Mouse (Mus musculus): ENCODE data around the gene Lmx1b.
A peak's percentile ranks its signal among the peaks of the same experiment; 100 is the strongest.

The Lmx1b gene

DNA sequence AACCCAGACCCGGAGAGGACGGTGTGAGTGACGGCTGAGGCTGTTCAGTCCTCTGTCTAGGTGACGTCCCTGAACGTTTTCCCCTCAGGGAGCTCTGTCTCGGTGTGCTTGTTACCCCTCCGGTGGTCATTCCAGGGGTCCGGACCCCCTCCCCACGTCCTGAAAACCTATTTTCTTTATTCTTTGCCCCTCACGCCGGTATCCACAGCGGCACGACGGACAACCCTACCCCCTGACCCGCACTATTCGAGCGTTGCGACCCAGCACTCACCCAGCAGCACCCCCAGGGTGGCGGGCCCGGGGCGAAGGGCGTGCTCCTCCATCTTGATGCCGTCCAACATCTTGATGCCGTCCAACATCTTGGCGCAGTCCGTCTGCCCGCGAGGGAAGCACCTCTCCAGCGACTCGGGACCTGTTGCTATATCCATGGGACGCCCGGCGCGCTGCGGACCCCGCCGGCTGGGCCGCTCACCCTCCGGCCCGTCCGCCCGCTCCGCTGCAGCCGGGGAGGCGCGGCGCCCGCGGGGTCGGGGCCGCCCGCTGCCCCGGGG, at the start of gene Lmx1b:
TSS of gene Lmx1b (minus strand) at position 341 of the 551 bp plus-strand sequence.
- H3K27me3 ChIP-seq (ENCODE audit: control insufficient read depth, insufficient read depth, low read length, poor library complexity, severe bottlenecking), result peaks cover 4% of the 10 kb centered on the region
- H3K36me3 ChIP-seq (ENCODE audit: control insufficient read depth, insufficient read depth, low read length, poor library complexity, severe bottlenecking), result no peaks in the 10 kb centered on the region
- DNase-seq (ENCODE audit: low read depth, low spot score), result no peak

DNA sequence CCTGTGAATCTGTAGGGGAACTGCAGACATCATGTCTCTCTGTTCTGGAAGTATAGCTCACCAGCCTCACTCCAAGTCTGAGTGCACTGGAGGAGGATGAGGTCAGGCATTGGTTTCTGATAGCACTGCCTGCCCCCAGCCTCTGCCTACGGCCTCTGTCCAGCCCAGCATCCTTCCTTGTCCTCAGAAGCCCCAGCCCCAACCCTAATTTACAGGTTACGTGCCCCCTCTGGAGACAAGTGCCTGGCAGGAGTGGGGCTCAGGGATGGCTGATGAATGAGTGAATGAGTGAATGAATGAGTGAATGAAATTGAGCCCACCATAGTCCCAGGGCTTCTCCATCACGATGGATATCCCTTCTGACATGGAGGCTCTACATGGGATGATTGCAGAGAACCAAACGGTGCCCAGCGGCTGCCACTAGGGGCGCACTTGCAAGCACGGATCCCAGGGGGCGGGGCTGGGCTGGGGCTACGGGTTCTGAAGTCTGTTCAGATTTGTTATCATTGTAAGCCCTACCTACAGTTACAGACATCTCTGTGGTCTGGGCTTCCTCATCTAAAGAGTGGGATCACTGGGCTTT, 49.7 kb upstream of the Lmx1b start:
- H3K36me3 ChIP-seq (ENCODE audit: control insufficient read depth, insufficient read depth, low read length, poor library complexity, severe bottlenecking), result no peaks in the 10 kb centered on the region
- no peaks in the 10 kb centered on the region for H3K27me3 ChIP-seq (ENCODE audit: control insufficient read depth, insufficient read depth, low read length, poor library complexity, severe bottlenecking)
- peak; percentile 33 for DNase-seq (ENCODE audit: low read depth, low spot score)

- no peak for DNase-seq (ENCODE audit: low read depth, low spot score)
- no peaks in the 10 kb centered on the region for H3K36me3 ChIP-seq (ENCODE audit: control insufficient read depth, insufficient read depth, low read length, poor library complexity, severe bottlenecking)
- H3K27me3 ChIP-seq (ENCODE audit: control insufficient read depth, insufficient read depth, low read length, poor library complexity, severe bottlenecking), result no peaks in the 10 kb centered on the region
Observed at GRCm38 (mm10) chr2:33689155-33689879, 49.0 kb upstream of the Lmx1b start.

DNA sequence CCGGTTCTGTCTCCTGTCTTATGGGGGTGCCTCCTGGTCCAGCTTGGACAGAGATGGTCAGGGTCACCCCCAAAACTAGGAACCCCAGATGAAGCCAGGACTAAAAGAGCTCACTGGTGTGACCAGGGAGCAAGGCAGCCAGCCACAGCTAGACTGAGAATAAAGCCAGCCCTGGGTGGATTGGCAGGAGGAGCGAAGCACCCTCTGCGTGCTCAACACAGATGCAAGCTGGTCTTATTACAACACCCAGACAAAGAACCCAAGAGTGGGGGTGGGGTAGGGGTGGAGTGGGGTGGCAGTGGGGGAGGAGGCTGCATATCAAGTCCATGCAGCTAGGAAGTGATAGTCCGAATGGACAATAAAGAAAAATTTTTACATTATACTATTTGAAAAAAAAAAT, 43.3 kb upstream of the Lmx1b start:
- Histone ChIP-seq H3K36me3 (ENCODE audit: control insufficient read depth, insufficient read depth, low read length, poor library complexity, severe bottlenecking) (no peaks in the 10 kb centered on the region), H3K27me3 (ENCODE audit: control insufficient read depth, insufficient read depth, low read length, poor library complexity, severe bottlenecking) (no peaks in the 10 kb centered on the region)
- DNase-seq (ENCODE audit: low read depth, low spot score), result no peak

DNA sequence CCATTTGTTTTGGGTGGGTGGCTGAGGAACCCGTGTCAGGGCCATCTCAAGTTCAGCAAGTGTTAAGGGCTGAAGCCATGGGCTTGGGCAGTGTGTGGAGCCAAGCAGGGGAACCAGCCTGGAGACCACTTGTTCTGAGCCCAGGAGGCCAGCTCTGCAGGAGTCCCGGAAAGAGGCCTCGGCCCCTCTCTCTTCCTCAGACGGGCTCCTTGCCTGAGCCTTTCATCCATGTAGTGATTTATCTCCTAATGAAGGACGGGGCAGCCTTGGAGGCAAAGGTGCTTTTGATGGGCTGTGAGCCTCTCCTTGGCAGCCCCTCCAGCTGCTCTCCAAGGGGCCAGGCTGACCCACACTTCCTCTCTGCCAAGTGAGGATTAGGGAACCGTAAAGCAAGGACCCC, 42.8 kb upstream of the Lmx1b start:
- no peak for DNase-seq (ENCODE audit: low read depth, low spot score)
- Histone ChIP-seq H3K27me3 (ENCODE audit: control insufficient read depth, insufficient read depth, low read length, poor library complexity, severe bottlenecking) (no peaks in the 10 kb centered on the region), H3K36me3 (ENCODE audit: control insufficient read depth, insufficient read depth, low read length, poor library complexity, severe bottlenecking) (no peaks in the 10 kb centered on the region)

DNA sequence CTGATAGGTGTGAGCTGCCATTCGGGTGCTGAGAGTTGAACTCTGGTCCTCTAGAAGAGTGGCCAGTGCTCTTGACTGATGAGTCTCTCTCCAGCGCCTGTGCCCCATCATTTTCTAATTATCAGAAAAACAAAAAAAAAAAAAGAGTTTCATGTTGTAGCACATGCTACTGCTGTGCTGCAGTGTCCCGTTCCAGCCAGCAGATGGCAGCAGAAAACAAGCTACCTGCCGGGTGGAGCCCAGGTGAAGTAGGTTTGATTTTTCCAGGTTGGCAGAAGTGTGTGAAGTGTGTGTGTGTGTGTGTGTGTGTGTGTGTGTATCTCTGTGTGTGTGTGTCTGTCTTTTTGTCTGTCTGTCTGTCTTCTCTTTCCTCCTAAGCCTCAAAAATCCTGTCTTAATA, 41.9 kb upstream of the Lmx1b start:
- DNase-seq (ENCODE audit: low read depth, low spot score), result peak; percentile 63
- no peaks in the 10 kb centered on the region for H3K27me3 ChIP-seq (ENCODE audit: control insufficient read depth, insufficient read depth, low read length, poor library complexity, severe bottlenecking)
- no peaks in the 10 kb centered on the region for H3K36me3 ChIP-seq (ENCODE audit: control insufficient read depth, insufficient read depth, low read length, poor library complexity, severe bottlenecking)

GRCm38 (mm10) chr2:33678950-33679654, 38.8 kb upstream of the Lmx1b start:
- DNase-seq (ENCODE audit: low read depth, low spot score), result no peak
- Histone ChIP-seq H3K36me3 (ENCODE audit: control insufficient read depth, insufficient read depth, low read length, poor library complexity, severe bottlenecking) (no peaks in the 10 kb centered on the region), H3K27me3 (ENCODE audit: control insufficient read depth, insufficient read depth, low read length, poor library complexity, severe bottlenecking) (no peaks in the 10 kb centered on the region)

- no peak for DNase-seq (ENCODE audit: low read depth, low spot score)
- no peaks in the 10 kb centered on the region for H3K36me3 ChIP-seq (ENCODE audit: control insufficient read depth, insufficient read depth, low read length, poor library complexity, severe bottlenecking)
- H3K27me3 ChIP-seq (ENCODE audit: control insufficient read depth, insufficient read depth, low read length, poor library complexity, severe bottlenecking), result no peaks in the 10 kb centered on the region
Observed at GRCm38 (mm10) chr2:33672701-33673472, 32.6 kb upstream of the Lmx1b start.

DNA sequence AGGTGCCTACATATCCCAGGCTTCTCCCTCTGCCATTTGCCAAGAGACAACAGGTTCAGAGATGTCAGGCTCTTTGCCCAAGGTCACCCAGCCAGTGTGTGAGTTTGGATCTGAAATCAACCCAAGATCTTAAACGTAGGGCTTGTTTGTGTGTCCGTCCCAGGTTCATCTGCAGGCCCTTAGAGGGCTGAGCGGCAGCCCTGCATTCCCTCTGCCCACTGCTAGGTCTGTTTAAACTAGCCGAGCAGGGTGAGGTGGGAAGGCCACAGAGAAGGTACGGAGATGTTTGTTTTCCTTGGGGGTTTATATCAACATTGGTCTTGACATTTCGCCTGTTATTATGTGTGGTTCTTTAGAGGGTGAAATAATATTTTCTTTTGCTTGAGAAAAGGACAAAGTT, 28.4 kb upstream of the Lmx1b start:
- H3K27me3 ChIP-seq (ENCODE audit: control insufficient read depth, insufficient read depth, low read length, poor library complexity, severe bottlenecking), result no peaks in the 10 kb centered on the region
- no peaks in the 10 kb centered on the region for H3K36me3 ChIP-seq (ENCODE audit: control insufficient read depth, insufficient read depth, low read length, poor library complexity, severe bottlenecking)
- no peak for DNase-seq (ENCODE audit: low read depth, low spot score)

- DNase-seq (ENCODE audit: low read depth, low spot score), result no peak
- no peaks in the 10 kb centered on the region for H3K36me3 ChIP-seq (ENCODE audit: control insufficient read depth, insufficient read depth, low read length, poor library complexity, severe bottlenecking)
- H3K27me3 ChIP-seq (ENCODE audit: control insufficient read depth, insufficient read depth, low read length, poor library complexity, severe bottlenecking), result no peaks in the 10 kb centered on the region
Observed at GRCm38 (mm10) chr2:33666388-33666945, 26.2 kb upstream of the Lmx1b start.

- Histone ChIP-seq H3K36me3 (ENCODE audit: control insufficient read depth, insufficient read depth, low read length, poor library complexity, severe bottlenecking) (no peaks in the 10 kb centered on the region), H3K27me3 (ENCODE audit: control insufficient read depth, insufficient read depth, low read length, poor library complexity, severe bottlenecking) (no peaks in the 10 kb centered on the region)
- DNase-seq (ENCODE audit: low read depth, low spot score), result no peak
Observed at GRCm38 (mm10) chr2:33665363-33666058, 25.2 kb upstream of the Lmx1b start.

DNA sequence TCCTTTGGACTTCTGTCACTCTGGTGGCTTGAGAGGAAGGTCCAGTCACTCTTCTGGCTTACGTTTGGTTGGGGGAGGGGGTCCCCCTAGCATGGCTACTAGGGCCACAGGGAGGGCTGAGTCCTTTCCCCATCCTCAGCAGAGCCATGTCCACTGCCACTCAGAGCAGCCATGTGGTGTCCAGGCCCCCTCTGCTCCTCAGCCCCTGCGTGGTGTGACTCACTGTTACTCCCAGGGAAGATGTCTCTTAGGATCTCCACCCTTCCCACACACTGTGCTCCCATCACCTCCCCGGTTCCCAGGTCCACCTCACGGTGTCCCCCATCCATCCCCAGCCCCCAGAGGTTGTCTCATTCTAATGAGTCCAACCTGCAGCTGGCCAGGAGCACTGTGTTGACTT, 24.4 kb upstream of the Lmx1b start:
- H3K36me3 ChIP-seq (ENCODE audit: control insufficient read depth, insufficient read depth, low read length, poor library complexity, severe bottlenecking), result no peaks in the 10 kb centered on the region
- H3K27me3 ChIP-seq (ENCODE audit: control insufficient read depth, insufficient read depth, low read length, poor library complexity, severe bottlenecking), result no peaks in the 10 kb centered on the region
- no peak for DNase-seq (ENCODE audit: low read depth, low spot score)

DNA sequence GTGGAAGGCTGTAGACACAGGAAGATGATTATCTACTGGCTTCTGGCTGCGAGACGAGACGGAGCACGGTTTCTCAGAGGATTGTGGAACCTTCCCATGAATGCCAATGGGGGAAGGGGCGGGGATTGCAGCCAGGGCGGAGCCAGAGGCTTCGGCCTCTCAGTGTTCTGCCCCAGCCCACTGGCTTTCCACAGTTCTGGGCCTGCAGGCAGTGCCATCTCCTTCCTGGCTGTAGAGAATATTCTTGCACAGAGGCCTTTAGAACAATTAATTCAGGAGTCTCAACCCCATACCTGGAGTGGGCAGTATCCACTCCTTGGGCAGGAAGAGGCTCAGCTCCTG, 18.9 kb upstream of the Lmx1b start:
- DNase-seq (ENCODE audit: low read depth, low spot score), result no peak
- Histone ChIP-seq H3K36me3 (ENCODE audit: control insufficient read depth, insufficient read depth, low read length, poor library complexity, severe bottlenecking) (no peaks in the 10 kb centered on the region), H3K27me3 (ENCODE audit: control insufficient read depth, insufficient read depth, low read length, poor library complexity, severe bottlenecking) (no peaks in the 10 kb centered on the region)

Measured in splenic B cell, adult 2 months (primary cell).